Mouse (Mus musculus) E14TG2a.4 (cell line): ENCODE measurements around the gene Ccdc137.

Experiments used
- CTCF ChIP-seq: conservative IDR thresholded peaks from 2 replicates; pipeline ENCODE4 v1.5.1; 2014; ENCODE audit warnings: low read length
- NANOG ChIP-seq: IDR thresholded peaks from 2 replicates; pipeline ENCODE4 v1.6.1; 2014; ENCODE audit warnings: borderline replicate concordance, low read length, mixed read lengths
- POU5F1 ChIP-seq: IDR thresholded peaks from 2 replicates; pipeline ENCODE4 v1.6.1; 2014; ENCODE audit warnings: low read length, borderline replicate concordance

- TF ChIP-seq CTCF (no peak), POU5F1 (no peak), NANOG (no peak)
Observed at GRCm38 (mm10) chr11:120417852-120418251, 40.1 kb upstream of the Ccdc137 start.
